Mouse (Mus musculus): ENCODE measurements around the gene B4galnt1.

B4galnt1 gene

GRCm38 (mm10) chr10:127170837-127171272, 5.8 kb downstream of the B4galnt1 start:
- peak; percentile 63 for DNase-seq (ENCODE audit: low spot score)

GRCm38 (mm10) chr10:127171631-127172200, 6.7 kb downstream of the B4galnt1 start:
- no peak for DNase-seq (ENCODE audit: low spot score)

- DNase-seq (ENCODE audit: low spot score): no peak
Observed at GRCm38 (mm10) chr10:127173148-127174065, 8.4 kb downstream of the B4galnt1 start.

GRCm38 (mm10) chr10:127174170-127174569, 9.1 kb downstream of the B4galnt1 start:
- no peak for DNase-seq (ENCODE audit: low spot score)

- no peak for DNase-seq (ENCODE audit: low spot score)
Observed at GRCm38 (mm10) chr10:127176228-127176627, 11.2 kb downstream of the B4galnt1 start.

- no peak for DNase-seq (ENCODE audit: low spot score)
Observed at GRCm38 (mm10) chr10:127176756-127177155, 11.7 kb downstream of the B4galnt1 start.

DNA sequence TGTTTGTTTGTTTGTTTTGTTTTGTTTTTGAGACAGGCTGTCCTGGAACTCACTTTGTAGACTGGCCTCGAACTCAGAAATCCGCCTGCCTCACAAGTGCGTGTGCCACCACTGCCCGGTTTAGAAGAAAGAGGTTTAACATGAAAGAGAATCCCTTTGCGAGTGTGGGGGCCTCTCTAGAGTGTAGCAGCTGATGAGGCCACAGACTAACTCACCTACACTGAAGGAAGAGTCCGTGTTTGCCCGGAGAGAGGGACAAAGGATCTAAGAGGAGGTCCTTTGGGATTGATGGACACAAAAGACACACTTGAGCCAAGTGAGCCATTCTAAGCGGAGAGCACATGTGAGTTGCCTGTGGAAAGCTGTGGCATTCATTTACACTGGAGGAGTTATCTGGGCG, 12.2 kb downstream of the B4galnt1 start:
- no peak for DNase-seq (ENCODE audit: low spot score)

GRCm38 (mm10) chr10:127177719-127178118, 12.7 kb downstream of the B4galnt1 start:
- peak; percentile 69 for DNase-seq (ENCODE audit: low spot score)

DNA sequence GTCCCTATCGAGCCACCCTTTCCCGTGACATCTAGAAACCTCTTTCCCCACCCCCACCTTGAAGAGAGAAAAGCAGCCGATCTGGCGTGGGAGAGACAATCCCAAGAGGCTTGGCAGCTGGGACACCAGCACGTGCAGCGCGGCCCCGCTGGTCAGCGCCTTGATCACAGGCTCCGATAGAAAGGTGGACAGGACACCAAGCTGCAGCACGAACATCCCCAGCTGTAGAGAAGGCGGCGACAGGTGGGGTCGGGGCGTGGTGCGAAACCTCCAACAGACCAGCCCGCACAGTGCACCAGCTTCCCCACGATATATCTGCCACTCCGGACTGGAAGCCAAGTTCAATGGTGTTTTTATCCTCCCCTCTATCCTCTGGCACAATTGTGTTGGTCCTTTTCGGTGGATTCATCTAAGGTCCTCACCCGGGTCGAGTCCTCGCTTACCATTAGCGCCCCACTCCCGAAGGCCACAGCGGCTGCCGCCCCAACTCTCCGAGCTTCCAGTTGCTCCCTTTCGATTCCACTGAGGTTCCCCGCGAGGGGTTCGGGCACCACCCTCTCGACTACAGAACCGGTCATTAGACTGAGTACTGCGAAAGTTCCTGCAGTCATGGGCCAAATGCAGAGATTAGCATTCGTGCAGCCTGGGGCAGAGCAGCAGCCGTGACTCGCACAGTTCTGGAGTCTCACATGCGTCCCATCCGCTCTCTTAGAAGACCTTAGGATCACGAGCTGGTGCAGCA, 13.4 kb downstream of the B4galnt1 start:
- no peak for DNase-seq (ENCODE audit: low spot score)

DNA sequence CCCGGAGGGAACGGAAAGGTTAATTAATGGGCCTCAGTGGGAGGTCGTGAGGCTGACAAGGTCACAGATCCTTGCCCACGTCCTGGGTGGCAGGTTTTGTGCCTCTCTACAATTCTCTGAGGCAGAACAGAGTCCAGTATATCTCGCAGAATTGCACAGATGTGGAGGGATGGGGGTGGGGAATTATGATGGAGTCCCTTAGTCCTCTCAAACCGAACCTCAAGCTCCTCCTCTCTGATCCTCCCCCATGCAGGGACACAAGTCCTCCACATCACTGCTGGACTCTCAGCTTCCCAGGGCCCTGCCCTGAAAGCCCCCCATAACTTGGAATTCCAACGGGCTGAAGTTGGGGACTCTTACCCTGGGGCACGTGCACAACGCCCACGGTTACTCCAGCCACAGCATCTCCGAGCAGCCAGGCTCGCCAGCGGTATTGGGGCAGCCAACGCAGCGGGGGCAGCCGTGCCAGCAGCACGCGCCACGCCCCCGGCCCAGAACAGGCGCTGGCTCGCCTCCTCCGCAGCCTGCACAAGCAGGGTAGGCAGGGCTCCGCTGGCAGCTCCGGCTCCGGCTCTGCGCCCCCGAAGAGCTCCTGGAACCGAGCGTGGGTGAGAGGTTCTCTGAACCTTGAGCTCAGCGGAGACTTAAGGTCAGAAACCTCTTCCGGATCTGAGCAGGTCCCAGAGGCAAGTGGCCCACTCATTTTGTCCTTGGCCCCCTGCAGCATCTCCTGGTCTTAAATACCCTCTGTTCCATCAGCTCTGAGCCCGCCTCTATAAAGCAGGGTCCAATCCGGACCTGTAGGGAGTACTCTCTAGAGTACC, 15.1 kb downstream of the B4galnt1 start, which contains the start of gene Slc26a10:
Slc26a10 (minus strand) TSS at position 775 of the 824 bp plus-strand sequence.
- no peak for DNase-seq (ENCODE audit: low spot score)

DNA sequence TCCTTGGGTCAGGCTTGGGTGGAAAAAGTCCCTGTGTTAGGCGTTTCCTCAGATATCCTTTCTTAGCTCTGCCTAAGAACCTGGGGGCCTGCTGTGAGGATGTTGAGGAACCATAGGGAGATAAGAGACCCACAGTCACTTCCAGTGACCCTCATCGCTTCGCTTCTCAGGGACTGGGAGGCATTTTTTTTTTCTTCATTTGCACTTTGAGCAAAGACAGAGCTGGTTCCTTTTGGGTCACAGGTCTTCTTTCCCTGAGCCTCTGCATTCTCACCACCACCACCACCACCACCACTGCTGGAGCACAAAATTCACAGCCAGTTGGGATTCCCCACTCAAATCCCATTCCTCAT, 15.6 kb downstream of the B4galnt1 start:
- no peak for DNase-seq (ENCODE audit: low spot score)

- DNase-seq (ENCODE audit: low spot score): no peak
Observed at GRCm38 (mm10) chr10:127181566-127181965, 16.5 kb downstream of the B4galnt1 start.

- no peak for DNase-seq (ENCODE audit: low spot score)
Observed at GRCm38 (mm10) chr10:127182624-127183023, 17.6 kb downstream of the B4galnt1 start.

- DNase-seq (ENCODE audit: low spot score): no peak
Observed at GRCm38 (mm10) chr10:127183759-127184158, 18.7 kb downstream of the B4galnt1 start.

DNA sequence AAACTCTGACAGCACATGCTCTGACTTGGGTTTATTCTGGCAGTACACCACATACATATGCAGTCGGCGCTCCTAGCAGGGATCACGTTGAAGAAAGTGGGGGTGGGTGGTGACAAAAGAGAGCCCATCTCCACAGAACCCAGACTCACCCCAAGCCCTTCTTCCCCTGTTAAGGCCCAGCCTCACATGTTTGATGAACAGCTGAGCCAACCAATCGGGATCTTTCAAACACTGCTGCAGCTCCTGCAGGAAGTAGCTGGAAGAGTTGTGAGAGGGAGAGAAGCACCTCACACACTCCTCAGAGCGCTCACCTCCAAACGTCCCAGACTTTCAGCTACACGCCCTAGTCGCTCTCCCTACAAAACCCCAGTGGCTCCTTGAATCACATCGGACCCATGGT, 20.1 kb downstream of the B4galnt1 start:
- no peak for DNase-seq (ENCODE audit: low spot score)

GRCm38 (mm10) chr10:127185506-127185905, 20.5 kb downstream of the B4galnt1 start:
- DNase-seq (ENCODE audit: low spot score): no peak

- no peak for DNase-seq (ENCODE audit: low spot score)
Observed at GRCm38 (mm10) chr10:127186451-127186850, 21.4 kb downstream of the B4galnt1 start.

- no peak for DNase-seq (ENCODE audit: low spot score)
Observed at GRCm38 (mm10) chr10:127187371-127188078, 22.5 kb downstream of the B4galnt1 start.

GRCm38 (mm10) chr10:127188079-127188453, 23.0 kb downstream of the B4galnt1 start:
- no peak for DNase-seq (ENCODE audit: low spot score)

GRCm38 (mm10) chr10:127188465-127189115, 23.6 kb downstream of the B4galnt1 start:
- DNase-seq (ENCODE audit: low spot score): no peak
